Mouse (Mus musculus) liver, postnatal 0 days (tissue): Measurements from ENCODE around the gene Rasal2. TPM values are rescaled to one million over a fixed set of nuclear protein-coding genes. Genes with fewer than 3 reads are reported as not detected.

Source experiments
- ATAC-seq: fragments of 200-750 bp; cut with Nextera tagmentation; 2 replicates; pipeline ENCODE4 v1.8.0; 2017; ENCODE audit warnings: mild to moderate bottlenecking, moderate library complexity
- DNase-seq: peaks from one replicate; pipeline ENCODE4 v3.0.0-alpha.2; 2016
- H3K27ac ChIP-seq: fragments of 300-500 bp; sonication (generic); 2 replicates; pipeline ENCODE4 v1.5.1; 2014; ENCODE audit warnings: antibody characterized with exemption, moderate library complexity, mild to moderate bottlenecking, low read depth
- H3K27me3 ChIP-seq: fragments of 300-500 bp; sonication (generic); 2 replicates; pipeline ENCODE4 v1.6.1; 2014; ENCODE audit warnings: low read length, control low read depth, mixed read lengths; ENCODE audit not compliant: insufficient read depth
- H3K36me3 ChIP-seq: fragments of 300-500 bp; sonication (generic); replicated peaks from 2 replicates; pipeline ENCODE4 v1.6.1; 2014; ENCODE audit warnings: mild to moderate bottlenecking, control low read depth, low read length, moderate library complexity, mixed read lengths; ENCODE audit not compliant: insufficient read depth
- H3K4me1 ChIP-seq: fragments of 300-500 bp; sonication (generic); 2 replicates; pipeline ENCODE4 v1.6.1; 2014; ENCODE audit warnings: antibody characterized with exemption, mild to moderate bottlenecking, control low read depth; ENCODE audit not compliant: insufficient read depth
- H3K4me2 ChIP-seq: fragments of 300-500 bp; sonication (generic); 2 replicates; pipeline ENCODE4 v1.6.1; 2014; ENCODE audit warnings: low read depth, mild to moderate bottlenecking, low read length, moderate library complexity, mixed read lengths
- H3K4me3 ChIP-seq: fragments of 300-500 bp; sonication (generic); 2 replicates; pipeline ENCODE4 v1.5.1; 2014; ENCODE audit warnings: low read depth, low read length
- H3K9ac ChIP-seq: fragments of 300-500 bp; sonication (generic); replicated peaks from 2 replicates; pipeline ENCODE4 v1.6.1; 2014; ENCODE audit warnings: mild to moderate bottlenecking, moderate library complexity
- H3K9me3 ChIP-seq: fragments of 300-500 bp; sonication (generic); 2 replicates; pipeline ENCODE4 v1.6.1; 2016; ENCODE audit warnings: mild to moderate bottlenecking, control low read depth, low read length, mixed read lengths
- CTCF ChIP-seq: sonication (generic); IDR thresholded peaks from 2 replicates; pipeline ENCODE4 v1.5.1; 2016; ENCODE audit warnings: antibody characterized with exemption, low read depth
- EP300 ChIP-seq: IDR thresholded peaks from 2 replicates; pipeline ENCODE4 v1.6.1; 2016; ENCODE audit warnings: antibody characterized with exemption, low read depth, mild to moderate bottlenecking
- WGBS: fragments of 180-500 bp; shearing (Covaris S2); extraction: QIAGEN DNeasy Blood & Tissue Kit; methylation state at CpG from one replicate; pipeline ENCODE4 v1.1.7; 2014; ENCODE audit not compliant: insufficient replicate concordance; 5-methylcytosine and 5-hydroxymethylcytosine counted together
- polyA plus RNA-seq: library from polyadenylated mRNA; unstranded; fragments of >200 nt; fragmentation: Nextera tagmentation; extraction: Ambion mirVana; gene quantifications from 2 replicates; pipeline ENCODE4 v1.2.1, GENCODE M21; 2015

Rasal2 gene
- polyA plus RNA-seq, 1 experiment from 2014 or later = 10.7 TPM

- H3K4me1 ChIP-seq = no peaks in the 10 kb centered on the region
- H3K4me3 ChIP-seq = no peak overlapping the region
- ATAC-seq (no peak), DNase-seq (no peak)
- H3K36me3 ChIP-seq = no peaks in the 10 kb centered on the region
- H3K9me3 ChIP-seq = no peaks in the 10 kb centered on the region
- no peak overlapping the region for H3K9ac ChIP-seq
- no peak overlapping the region for H3K4me2 ChIP-seq
- H3K27me3 ChIP-seq = no peaks in the 10 kb centered on the region
- H3K27ac ChIP-seq = no peak overlapping the region
- TF ChIP-seq EP300 (no peak), CTCF (no peak)
Observed at GRCm38 (mm10) chr1:157328068-157328467, 84.3 kb downstream of the Rasal2 start.

GRCm38 (mm10) chr1:157323091-157323490 lies 89.3 kb downstream of the Rasal2 start:
- Histone ChIP-seq H3K4me1 (no peaks in the 10 kb centered on the region), H3K9me3 (no peaks in the 10 kb centered on the region), H3K4me2 (no peak overlapping the region), H3K4me3 (no peak overlapping the region), H3K27me3 (no peaks in the 10 kb centered on the region), H3K9ac (no peak overlapping the region), H3K36me3 (no peaks in the 10 kb centered on the region), H3K27ac (no peak overlapping the region)
- ATAC-seq = no peak
- WGBS = 52% methylated on average over 1 of the region's 1 CpGs
- no peak for TF ChIP-seq CTCF
- no peak for TF ChIP-seq EP300
- DNase-seq = no peak

- no peak overlapping the region for H3K27ac ChIP-seq
- no peaks in the 10 kb centered on the region for H3K27me3 ChIP-seq
- no peak overlapping the region for H3K9ac ChIP-seq
- H3K4me3 ChIP-seq = no peak overlapping the region
- DNase-seq (no peak), ATAC-seq (no peak)
- H3K36me3 ChIP-seq = no peaks in the 10 kb centered on the region
- no peak overlapping the region for H3K4me2 ChIP-seq
- 72% methylated on average over 4 of the region's 4 CpGs for WGBS
- no peak for TF ChIP-seq CTCF
- TF ChIP-seq EP300 = no peak
- H3K4me1 ChIP-seq = no peaks in the 10 kb centered on the region
- H3K9me3 ChIP-seq = no peaks in the 10 kb centered on the region
Observed at GRCm38 (mm10) chr1:157318896-157319295, 93.5 kb downstream of the Rasal2 start.

GRCm38 (mm10) chr1:157301266-157301665 lies 111.1 kb downstream of the Rasal2 start:
- H3K9me3 ChIP-seq = no peaks in the 10 kb centered on the region
- no peaks in the 10 kb centered on the region for H3K27me3 ChIP-seq
- DNase-seq (no peak), ATAC-seq (no peak)
- H3K27ac ChIP-seq = no peak overlapping the region
- H3K4me3 ChIP-seq = no peak overlapping the region
- no peaks in the 10 kb centered on the region for H3K36me3 ChIP-seq
- WGBS = 56% methylated on average over 1 of the region's 1 CpGs
- no peaks in the 10 kb centered on the region for H3K4me1 ChIP-seq
- TF ChIP-seq CTCF (no peak), EP300 (no peak)
- no peak overlapping the region for H3K4me2 ChIP-seq
- no peak overlapping the region for H3K9ac ChIP-seq

GRCm38 (mm10) chr1:157299559-157299958 lies 112.8 kb downstream of the Rasal2 start:
- WGBS = 79% methylated on average over 2 of the region's 2 CpGs

GRCm38 (mm10) chr1:157298990-157299389 lies 113.4 kb downstream of the Rasal2 start:
- no peak for ATAC-seq
- DNase-seq = no peak
- Histone ChIP-seq H3K4me3 (no peak overlapping the region), H3K27me3 (no peaks in the 10 kb centered on the region), H3K9ac (no peak overlapping the region), H3K4me1 (no peaks in the 10 kb centered on the region), H3K36me3 (no peaks in the 10 kb centered on the region), H3K9me3 (no peaks in the 10 kb centered on the region), H3K4me2 (no peak overlapping the region), H3K27ac (no peak overlapping the region)
- no peak for TF ChIP-seq EP300
- no peak for TF ChIP-seq CTCF
- WGBS = 36% methylated on average over 2 of the region's 2 CpGs

More at GRCm38 (mm10) chr1:157299559-157299958, 112.8 kb downstream of the Rasal2 start:
- Histone ChIP-seq H3K27ac (no peak overlapping the region), H3K9ac (no peak overlapping the region), H3K36me3 (no peaks in the 10 kb centered on the region), H3K27me3 (no peaks in the 10 kb centered on the region), H3K4me3 (no peak overlapping the region), H3K4me1 (no peaks in the 10 kb centered on the region), H3K9me3 (no peaks in the 10 kb centered on the region), H3K4me2 (no peak overlapping the region)
- no peak for ATAC-seq
- TF ChIP-seq EP300 (no peak), CTCF (peak; percentile 22; the same call in 1 of the 2 replicates)
- DNase-seq = no peak

GRCm38 (mm10) chr1:157297137-157297536 lies 115.3 kb downstream of the Rasal2 start:
- ATAC-seq (no peak), DNase-seq (no peak)
- no peak for TF ChIP-seq EP300
- no peak for TF ChIP-seq CTCF
- no peak overlapping the region for H3K4me2 ChIP-seq
- H3K9me3 ChIP-seq = no peaks in the 10 kb centered on the region
- H3K9ac ChIP-seq = no peak overlapping the region
- H3K4me1 ChIP-seq = no peaks in the 10 kb centered on the region
- no peaks in the 10 kb centered on the region for H3K27me3 ChIP-seq
- H3K27ac ChIP-seq = no peak overlapping the region
- H3K4me3 ChIP-seq = no peak overlapping the region
- 58% methylated on average over 1 of the region's 1 CpGs for WGBS
- H3K36me3 ChIP-seq = no peaks in the 10 kb centered on the region
